Mouse (Mus musculus): ENCODE measurements at regions not wholly inside any gene's neighbourhood (a gene's known extent, or its start where the extent isn't known, plus 50 kb on each side); places are given as distances from the start of the nearest gene placed in this dataset.

- TF ChIP-seq GATA1 (IDR thresholded peaks at IDR 0.05; ENCODE audit: borderline replicate concordance, low read length) (no peak), FLI1 (IDR thresholded peaks at IDR 0.05; ENCODE audit: low read length) (no peak)
- peaks cover 13% of the 10 kb centered on the region for H3K9me3 ChIP-seq
- H3K36me3 ChIP-seq (replicated peaks; ENCODE audit: low read length) = no peaks in the 10 kb centered on the region
- H3K4me3 ChIP-seq (replicated peaks) = no peak overlapping the region
- no peaks in the 10 kb centered on the region for H3K4me1 ChIP-seq
- no peaks in the 10 kb centered on the region for H3K27me3 ChIP-seq (replicated peaks)
These were observed 167.9 kb downstream of the Ccdc71l start for GRCm38 (mm10) chr12:32546356-32546755.

DNA sequence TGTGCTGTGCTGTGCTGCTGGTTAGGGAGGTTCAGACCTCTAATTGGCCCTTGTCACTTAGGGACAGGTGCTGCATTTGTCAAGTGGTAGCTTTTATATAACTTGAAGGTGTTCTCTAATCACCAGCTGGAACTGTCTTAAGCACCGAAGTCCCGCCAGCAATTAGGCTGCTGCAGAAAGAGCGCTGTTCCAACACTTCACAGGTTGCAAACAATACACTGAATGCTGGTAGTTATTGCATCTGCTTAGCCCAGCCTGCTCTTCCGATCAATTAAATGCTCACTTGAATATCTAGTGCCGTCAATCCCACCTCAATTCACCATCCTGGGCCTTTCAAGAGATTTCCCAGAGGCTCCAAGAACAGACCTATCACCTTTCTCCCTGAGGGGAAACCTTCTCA lies 175.3 kb downstream of the Ccdc71l start:
- H3K27me3 ChIP-seq (replicated peaks) = peaks cover 2% of the 10 kb centered on the region
- no peaks in the 10 kb centered on the region for H3K4me1 ChIP-seq
- no peak for TF ChIP-seq FLI1 (IDR thresholded peaks at IDR 0.05; ENCODE audit: low read length)
- TF ChIP-seq GATA1 (IDR thresholded peaks at IDR 0.05; ENCODE audit: borderline replicate concordance, low read length) = no peak
- no peaks in the 10 kb centered on the region for H3K36me3 ChIP-seq (replicated peaks; ENCODE audit: low read length)
- H3K4me3 ChIP-seq (replicated peaks) = no peak overlapping the region
- H3K9me3 ChIP-seq = peaks cover 20% of the 10 kb centered on the region

DNA sequence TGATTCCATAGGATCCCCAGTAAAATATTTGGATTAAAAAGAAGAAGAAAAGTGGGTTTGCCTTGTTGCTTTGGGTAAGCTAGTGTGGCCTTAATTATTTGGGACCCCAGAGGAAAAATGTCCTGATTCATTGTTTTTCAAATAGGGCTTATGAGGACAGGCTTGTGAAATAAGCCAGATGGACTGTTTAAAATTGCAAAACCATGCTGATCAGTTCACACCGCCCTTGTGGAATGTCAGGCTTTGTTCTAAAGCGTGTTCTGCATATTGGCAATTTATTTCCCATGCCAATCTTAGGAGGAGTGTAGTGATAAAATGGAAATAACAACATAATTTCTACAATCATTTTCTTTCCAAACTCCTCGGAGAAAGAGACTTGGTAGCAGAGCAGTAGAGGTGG lies 189.3 kb downstream of the Ccdc71l start:
- no peaks in the 10 kb centered on the region for H3K36me3 ChIP-seq (replicated peaks; ENCODE audit: low read length)
- H3K4me3 ChIP-seq (replicated peaks) = no peak overlapping the region
- TF ChIP-seq GATA1 (IDR thresholded peaks at IDR 0.05; ENCODE audit: borderline replicate concordance, low read length) = no peak
- TF ChIP-seq FLI1 (IDR thresholded peaks at IDR 0.05; ENCODE audit: low read length) = no peak
- H3K4me1 ChIP-seq = peaks cover 5% of the 10 kb centered on the region
- H3K27me3 ChIP-seq (replicated peaks) = no peaks in the 10 kb centered on the region
- peaks cover 13% of the 10 kb centered on the region for H3K9me3 ChIP-seq

DNA sequence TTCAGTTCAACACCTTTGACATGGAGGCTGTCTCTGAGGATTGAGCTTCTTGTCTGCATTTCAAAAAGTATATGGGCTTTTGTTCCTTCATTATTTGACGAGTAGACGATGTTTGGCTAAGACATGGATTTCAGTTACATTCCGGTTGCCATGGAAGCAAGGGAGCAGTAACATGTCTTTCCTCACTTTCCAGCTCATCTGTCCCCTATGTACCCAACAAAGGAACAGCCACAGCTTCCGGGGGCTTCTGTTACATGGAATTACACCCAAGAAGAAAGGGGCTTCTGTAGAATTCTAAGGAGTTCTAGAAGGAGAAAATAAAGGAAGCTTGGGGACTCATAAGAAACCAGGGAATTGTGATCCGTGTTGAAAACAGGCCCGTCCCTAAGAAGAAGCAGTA lies 202.8 kb downstream of the Ccdc71l start:
- Histone ChIP-seq H3K36me3 (replicated peaks; ENCODE audit: low read length) (no peaks in the 10 kb centered on the region), H3K27me3 (replicated peaks) (no peaks in the 10 kb centered on the region), H3K4me3 (replicated peaks) (no peak overlapping the region), H3K4me1 (peaks cover 5% of the 10 kb centered on the region; the same call in 1 of the 2 replicates), H3K9me3 (no peaks in the 10 kb centered on the region)
- TF ChIP-seq FLI1 (IDR thresholded peaks at IDR 0.05; ENCODE audit: low read length) = no peak
- no peak for TF ChIP-seq GATA1 (IDR thresholded peaks at IDR 0.05; ENCODE audit: borderline replicate concordance, low read length)

DNA sequence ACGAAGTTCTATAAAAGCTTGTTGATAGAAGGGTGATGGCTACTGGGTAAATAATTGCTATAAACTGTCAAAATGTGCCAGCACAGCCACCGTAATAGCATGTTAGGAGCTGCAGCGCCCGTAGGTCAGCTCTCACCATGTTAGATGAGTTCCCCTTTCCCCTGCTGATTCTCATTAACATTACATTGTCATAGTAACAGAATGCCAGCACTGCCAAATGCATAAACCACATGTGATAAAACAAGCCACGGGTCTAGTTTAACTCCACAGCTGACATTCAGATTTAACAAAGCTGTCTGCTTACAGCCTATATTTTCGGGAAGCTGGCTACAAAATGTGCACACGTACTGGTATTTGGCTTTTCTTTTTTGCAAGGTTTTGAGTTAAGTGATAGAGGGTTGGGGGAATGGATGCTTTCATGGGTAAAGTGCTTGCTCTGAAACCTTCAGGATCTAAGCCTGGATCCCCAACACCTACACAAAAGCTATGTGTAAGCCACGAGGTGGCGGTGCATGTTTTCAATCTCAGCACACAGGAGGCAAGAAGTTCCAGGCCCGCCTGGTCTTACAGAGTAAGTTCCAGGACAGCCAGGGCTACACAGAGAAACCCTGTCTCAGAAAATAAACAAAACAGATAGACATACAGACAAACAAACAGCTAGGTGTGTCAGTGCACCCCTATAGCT lies 217.1 kb upstream of the Nampt start:
- Histone ChIP-seq H3K36me3 (replicated peaks; ENCODE audit: low read length) (no peaks in the 10 kb centered on the region), H3K27me3 (replicated peaks) (no peaks in the 10 kb centered on the region), H3K4me3 (replicated peaks) (no peak overlapping the region), H3K4me1 (no peaks in the 10 kb centered on the region), H3K9me3 (no peaks in the 10 kb centered on the region)
- TF ChIP-seq GATA1 (IDR thresholded peaks at IDR 0.05; ENCODE audit: borderline replicate concordance, low read length) (no peak), FLI1 (IDR thresholded peaks at IDR 0.05; ENCODE audit: low read length) (no peak)

DNA sequence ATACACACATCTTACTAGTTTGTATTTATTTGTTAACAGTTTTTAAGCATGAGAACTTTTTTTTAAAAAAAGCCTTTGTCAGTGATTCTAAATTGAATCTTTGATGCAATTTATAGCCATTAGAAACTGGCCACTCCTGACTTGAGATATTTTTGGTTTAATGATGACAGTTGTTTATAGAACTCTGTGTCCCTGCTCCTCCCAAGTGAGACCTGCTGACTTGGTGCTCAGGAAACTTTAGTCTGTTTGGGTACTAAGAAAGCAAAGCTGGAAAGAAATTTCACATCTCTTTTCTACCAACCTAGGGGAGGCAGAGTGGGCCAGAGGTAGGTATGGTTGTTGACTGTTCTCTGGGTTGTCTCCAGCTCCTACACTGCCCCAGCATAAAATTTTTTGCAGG lies 214.0 kb upstream of the Nampt start:
- no peaks in the 10 kb centered on the region for H3K36me3 ChIP-seq (replicated peaks; ENCODE audit: low read length)
- no peak overlapping the region for H3K4me3 ChIP-seq (replicated peaks)
- no peaks in the 10 kb centered on the region for H3K27me3 ChIP-seq (replicated peaks)
- no peaks in the 10 kb centered on the region for H3K4me1 ChIP-seq
- no peaks in the 10 kb centered on the region for H3K9me3 ChIP-seq
- no peak for TF ChIP-seq GATA1 (IDR thresholded peaks at IDR 0.05; ENCODE audit: borderline replicate concordance, low read length)
- no peak for TF ChIP-seq FLI1 (IDR thresholded peaks at IDR 0.05; ENCODE audit: low read length)

DNA sequence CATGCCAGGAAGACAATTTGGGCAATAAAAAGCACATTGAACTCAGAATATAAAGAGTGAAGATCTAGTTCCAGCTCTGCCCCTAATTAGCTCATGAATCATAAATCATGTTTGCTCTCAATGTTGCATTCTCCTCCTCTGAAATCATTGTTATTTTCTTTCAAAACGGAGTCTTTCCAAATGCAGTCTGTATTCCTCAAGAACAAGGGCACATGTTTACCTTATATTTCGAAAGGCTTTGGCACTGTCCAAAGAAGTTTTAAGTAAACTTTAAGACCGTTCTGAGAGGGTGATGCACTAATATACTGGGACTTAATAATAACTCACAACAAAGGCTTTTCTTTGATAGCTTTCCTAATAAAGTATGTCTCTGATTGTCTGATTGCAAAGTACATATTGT lies 204.3 kb upstream of the Nampt start:
- no peaks in the 10 kb centered on the region for H3K27me3 ChIP-seq (replicated peaks)

DNA sequence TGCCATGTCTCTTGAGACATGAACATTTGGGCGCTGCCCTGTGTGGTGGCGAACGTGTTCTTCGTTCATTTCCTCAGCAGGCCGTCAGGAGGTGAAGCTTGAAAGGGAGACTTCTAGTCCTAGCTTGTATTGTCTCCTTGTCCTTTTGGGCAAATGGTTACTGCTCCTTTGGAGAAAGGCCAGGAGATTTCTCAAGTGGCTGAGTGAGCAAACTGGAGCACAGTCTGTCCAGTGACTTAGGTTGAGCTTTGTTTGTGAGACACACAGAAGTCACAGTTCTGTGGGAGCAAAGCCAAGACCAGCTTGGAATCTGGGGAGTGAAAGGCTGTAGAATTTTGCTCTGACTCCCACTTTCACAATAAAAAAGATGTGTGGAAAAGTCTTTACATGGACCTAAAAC lies 203.3 kb upstream of the Nampt start:
- Histone ChIP-seq H3K4me3 (replicated peaks) (no peak overlapping the region), H3K9me3 (peaks cover 8% of the 10 kb centered on the region), H3K36me3 (replicated peaks; ENCODE audit: low read length) (no peaks in the 10 kb centered on the region), H3K27me3 (replicated peaks) (no peaks in the 10 kb centered on the region), H3K4me1 (no peaks in the 10 kb centered on the region)
- no peak for TF ChIP-seq GATA1 (IDR thresholded peaks at IDR 0.05; ENCODE audit: borderline replicate concordance, low read length)
- TF ChIP-seq FLI1 (IDR thresholded peaks at IDR 0.05; ENCODE audit: low read length) = no peak

More for the DNA sequence above, 204.3 kb upstream of the Nampt start:
- H3K9me3 ChIP-seq = peaks cover 5% of the 10 kb centered on the region
- TF ChIP-seq FLI1 (IDR thresholded peaks at IDR 0.05; ENCODE audit: low read length) (no peak), GATA1 (IDR thresholded peaks at IDR 0.05; ENCODE audit: borderline replicate concordance, low read length) (no peak)
- no peak overlapping the region for H3K4me3 ChIP-seq (replicated peaks)
- no peaks in the 10 kb centered on the region for H3K36me3 ChIP-seq (replicated peaks; ENCODE audit: low read length)
- H3K4me1 ChIP-seq = no peaks in the 10 kb centered on the region

DNA sequence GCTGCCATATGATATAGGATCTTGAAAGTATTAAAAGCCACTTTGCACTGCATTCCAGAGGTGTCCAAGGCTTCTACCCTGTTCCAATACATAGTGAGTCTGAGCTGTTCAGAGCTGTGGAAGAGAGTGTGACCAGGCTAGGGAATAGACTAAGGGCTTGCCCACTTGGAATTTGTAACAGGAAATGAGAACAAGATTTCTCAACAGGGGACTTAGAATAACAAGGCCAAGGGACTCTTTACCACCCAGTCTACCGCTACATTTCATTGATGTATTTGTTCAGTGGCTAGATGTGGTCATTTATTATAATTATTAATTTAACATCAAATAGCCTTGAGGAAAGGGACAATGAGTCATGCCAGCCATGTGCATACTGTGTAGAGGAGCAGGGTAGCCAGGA lies 202.3 kb upstream of the Nampt start:
- Histone ChIP-seq H3K4me3 (replicated peaks) (no peak overlapping the region), H3K9me3 (peaks cover 8% of the 10 kb centered on the region), H3K27me3 (replicated peaks) (peaks cover 2% of the 10 kb centered on the region), H3K36me3 (replicated peaks; ENCODE audit: low read length) (no peaks in the 10 kb centered on the region), H3K4me1 (no peaks in the 10 kb centered on the region)
- TF ChIP-seq FLI1 (IDR thresholded peaks at IDR 0.05; ENCODE audit: low read length) (no peak), GATA1 (IDR thresholded peaks at IDR 0.05; ENCODE audit: borderline replicate concordance, low read length) (no peak)

DNA sequence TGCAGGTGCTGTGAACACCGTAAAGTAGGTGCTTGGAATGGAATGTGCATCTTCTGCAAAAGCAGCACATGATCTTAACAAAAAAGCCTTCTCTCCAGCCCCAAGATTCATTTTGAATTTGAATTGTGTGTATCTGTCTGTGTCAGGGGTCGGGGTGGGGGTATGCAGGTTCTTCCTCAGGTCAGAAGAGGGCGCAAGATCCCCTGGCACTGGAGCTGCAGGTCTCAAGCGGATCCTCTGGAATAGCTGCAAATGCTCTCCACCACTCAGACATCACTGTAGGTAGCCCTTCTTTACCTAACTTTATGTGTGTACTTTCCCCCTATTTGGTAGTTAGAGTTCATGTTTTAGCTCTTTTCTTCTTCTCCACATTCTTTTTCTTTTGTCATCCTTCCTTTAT lies 199.5 kb upstream of the Nampt start:
- Histone ChIP-seq H3K36me3 (replicated peaks; ENCODE audit: low read length) (no peaks in the 10 kb centered on the region), H3K9me3 (peaks cover 8% of the 10 kb centered on the region), H3K27me3 (replicated peaks) (peaks cover 3% of the 10 kb centered on the region), H3K4me3 (replicated peaks) (no peak overlapping the region), H3K4me1 (no peaks in the 10 kb centered on the region)
- TF ChIP-seq FLI1 (IDR thresholded peaks at IDR 0.05; ENCODE audit: low read length) (no peak), GATA1 (IDR thresholded peaks at IDR 0.05; ENCODE audit: borderline replicate concordance, low read length) (no peak)
